Mouse (Mus musculus): ENCODE results near the gene Cbr4. TPM values are rescaled to one million over a fixed set of nuclear protein-coding genes. Genes with fewer than 3 reads are reported as not detected.

The Cbr4 gene
- total and polyA plus RNA-seq, 3 experiments: 37.0 to 59.1 (median 40.2) TPM

- H3K36me3 ChIP-seq (replicated peaks in 1 of 2; ENCODE audit: control insufficient read depth in 1 of 2, insufficient read depth in 1 of 2, low read length in 1 of 2): peaks cover 14 to 18% of the 10 kb centered on the region in 2 experiments
- H3K9me3 ChIP-seq (replicated peaks; ENCODE audit: low read length): peaks cover 18% of the 10 kb centered on the region
- in situ Hi-C loops (cut with MboI; ENCODE audit: low pct_ligation_motif_present, low pct_unique_long_range_greater_than_20kb, low sequenced_read_pairs) (no loop called here), dilution Hi-C loops (cut with MboI; ENCODE audit: extremely low pct_ligation_motif_present, extremely low pct_unique_long_range_greater_than_20kb, low sequenced_read_pairs) (no loop called here)
- peaks cover 18 to 50% of the 10 kb centered on the region in 2 experiments for H3K4me1 ChIP-seq (ENCODE audit: control insufficient read depth in 1 of 2, insufficient read depth in 2 of 2)
- H3K27ac ChIP-seq (ENCODE audit: insufficient read depth, low read depth): peak overlapping the region; percentile 88
- no peak for TF ChIP-seq ZKSCAN1 (IDR thresholded peaks at IDR 0.05; ENCODE audit: borderline replicate concordance, low read depth, low read length)
- peak; percentile 90 for TF ChIP-seq MEF2A (IDR thresholded peaks at IDR 0.05; ENCODE audit: borderline replicate concordance, low read depth, low read length)
- TF ChIP-seq MYC (IDR thresholded peaks at IDR 0.05; ENCODE audit: low read depth, low read length): peak; percentile 29; the same call in 1 of the 2 replicates
- no peak; the same call in 1 of the 2 replicates for TF ChIP-seq MAFK (IDR thresholded peaks at IDR 0.05; ENCODE audit: insufficient replicate concordance, low read length)
- no peak for TF ChIP-seq USF1 (IDR thresholded peaks at IDR 0.05; ENCODE audit: low read depth, low read length)
- TF ChIP-seq SIN3A (IDR thresholded peaks at IDR 0.05; ENCODE audit: low read length): peak; percentile 68
- TF ChIP-seq POLR2A (IDR thresholded peaks at IDR 0.05; ENCODE audit: low read depth, low read length): peak; percentile 25; the same call in 1 of the 2 replicates
- TF ChIP-seq ZNF384 (IDR thresholded peaks at IDR 0.05; ENCODE audit: low read depth, low read length): peak; percentile 57
- TF ChIP-seq JUN (IDR thresholded peaks at IDR 0.05; ENCODE audit: insufficient read depth, low read depth, low read length): peak; percentile 77
- no peak for TF ChIP-seq RCOR1 (conservative IDR thresholded peaks at IDR 0.05; ENCODE audit: low read depth, low read length)
- 0 out of 2 replicates have a peak, but pooled peaks have one; percentile 30 for TF ChIP-seq ETS1 (conservative IDR thresholded peaks at IDR 0.05; ENCODE audit: low read depth, low read length)
- TF ChIP-seq MAZ (IDR thresholded peaks at IDR 0.05; ENCODE audit: low read depth, low read length): 0 out of 2 replicates have a peak, but pooled peaks have one; percentile 21
- TF ChIP-seq ELF1 (IDR thresholded peaks at IDR 0.05; ENCODE audit: low read depth, low read length): peak; percentile 49; the same call in 1 of the 2 replicates
- TF ChIP-seq KAT2A (IDR thresholded peaks at IDR 0.05; ENCODE audit: insufficient replicate concordance, low read length): 0 out of 2 replicates have a peak, but pooled peaks have one; percentile 14
- TF ChIP-seq E2F4 (IDR thresholded peaks at IDR 0.05; ENCODE audit: insufficient replicate concordance, low read depth, low read length): no peak
- no peak for TF ChIP-seq ZC3H11A (IDR thresholded peaks at IDR 0.05; ENCODE audit: low read depth, low read length)
- no peak for TF ChIP-seq ZMIZ1 (IDR thresholded peaks at IDR 0.05; ENCODE audit: low read depth, low read length)
- TF ChIP-seq GABPA (IDR thresholded peaks at IDR 0.05; ENCODE audit: insufficient replicate concordance, low read depth, low read length): no peak
- peak; percentile 76 for TF ChIP-seq JUND (conservative IDR thresholded peaks at IDR 0.05; ENCODE audit: low read depth, low read length)
- no peak for TF ChIP-seq CTCF (conservative IDR thresholded peaks at IDR 0.05 in 1 of 2, IDR thresholded peaks at IDR 0.05 in 1 of 2; ENCODE audit: low read depth in 2 of 2, low read length in 2 of 2)
- no peak for TF ChIP-seq UBTF (IDR thresholded peaks at IDR 0.05; ENCODE audit: low read depth, low read length)
- peak; percentile 50; the same call in 1 of the 2 replicates for TF ChIP-seq MAX (IDR thresholded peaks at IDR 0.05; ENCODE audit: low read length)
- TF ChIP-seq TCF12 (IDR thresholded peaks at IDR 0.05; ENCODE audit: low read depth, low read length): peak; percentile 30; the same call in 1 of the 2 replicates
- TF ChIP-seq IRF4 (IDR thresholded peaks at IDR 0.05; ENCODE audit: low read depth, low read length): peak; percentile 93
- TF ChIP-seq USF2 (conservative IDR thresholded peaks at IDR 0.05; ENCODE audit: low read depth, low read length): no peak
- no peak for TF ChIP-seq CHD1 (IDR thresholded peaks at IDR 0.05; ENCODE audit: low read depth, low read length)
- 0 out of 2 replicates have a peak, but pooled peaks have one; percentile 47 for TF ChIP-seq TBP (conservative IDR thresholded peaks at IDR 0.05; ENCODE audit: low read depth, low read length)
- peak; percentile 78 for TF ChIP-seq EP300 (IDR thresholded peaks at IDR 0.05; ENCODE audit: low read length)
- TF ChIP-seq PAX5 (IDR thresholded peaks at IDR 0.05; ENCODE audit: low read length): no peak
- TF ChIP-seq BHLHE40 (IDR thresholded peaks at IDR 0.05; ENCODE audit: low read depth, low read length): peak; percentile 53
- TF ChIP-seq SMC3 (IDR thresholded peaks at IDR 0.05; ENCODE audit: low read depth, low read length): no peak
- no peak for TF ChIP-seq NELFE (IDR thresholded peaks at IDR 0.05; ENCODE audit: low read depth, low read length)
- peak; percentile 52; the same call in 1 of the 2 replicates for TF ChIP-seq MXI1 (IDR thresholded peaks at IDR 0.05; ENCODE audit: low read depth, low read length)
- no peak for TF ChIP-seq NRF1 (IDR thresholded peaks at IDR 0.05; ENCODE audit: low read depth, low read length)
- peak; percentile 22; the same call in 1 of the 2 replicates for TF ChIP-seq CHD2 (IDR thresholded peaks at IDR 0.05; ENCODE audit: low read length)
- no peak; the same call in 1 of the 2 replicates for TF ChIP-seq RAD21 (IDR thresholded peaks at IDR 0.05; ENCODE audit: low read depth, low read length)
- TF ChIP-seq POLR2AphosphoS2 (IDR thresholded peaks at IDR 0.05; ENCODE audit: low read depth, low read length): no peak
- H3K4me2 ChIP-seq (ENCODE audit: insufficient read depth, low read depth, poor library complexity, severe bottlenecking): peak overlapping the region; percentile 42
- no peaks in the 10 kb centered on the region; the same call in 1 of the 2 replicates for H3K79me2 ChIP-seq (replicated peaks; ENCODE audit: control insufficient read depth, extremely low read depth, insufficient read depth, poor library complexity, severe bottlenecking)
- H3K27me3 ChIP-seq (replicated peaks): no peaks in the 10 kb centered on the region
- no peak overlapping the region for H3K4me3 ChIP-seq (replicated peaks in 1 of 3; ENCODE audit: low read depth in 2 of 3, low read length in 2 of 3, poor library complexity in 1 of 3)
- H3K9ac ChIP-seq (ENCODE audit: insufficient read depth, low read depth): peak overlapping the region; percentile 93
- no peak for DNase-seq (ENCODE audit: extremely low read depth)
Measured at GRCm38 (mm10) chr8:61552755-61553402, 65.3 kb downstream of the Cbr4 start.

Data from CH12.LX (cell line).